Mouse (Mus musculus): ENCODE measurements at regions not wholly inside any gene's neighbourhood (a gene's known extent, or its start where the extent isn't known, plus 50 kb on each side); places are given as distances from the start of the nearest gene placed in this dataset.

DNA sequence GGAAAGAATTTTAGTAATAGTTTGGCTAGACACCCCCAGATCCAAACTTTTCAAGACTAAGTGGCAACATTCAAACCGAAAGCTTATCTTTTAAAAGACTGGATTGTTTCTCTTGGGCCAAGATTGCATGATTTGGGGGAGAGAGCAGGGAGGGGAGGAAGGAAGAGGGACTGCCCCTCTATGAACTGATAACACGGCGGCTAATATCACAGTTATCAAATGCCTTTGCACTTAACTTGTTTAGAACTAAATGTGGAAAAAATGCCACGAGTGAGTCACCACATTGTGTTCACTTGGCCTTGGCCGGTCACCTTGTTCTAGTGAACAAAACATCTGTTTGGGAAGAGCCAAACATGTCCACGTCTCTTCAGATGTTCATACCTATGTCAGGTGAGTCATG is 92.3 kb downstream of the Tes start:
- no peak for DNase-seq

DNA sequence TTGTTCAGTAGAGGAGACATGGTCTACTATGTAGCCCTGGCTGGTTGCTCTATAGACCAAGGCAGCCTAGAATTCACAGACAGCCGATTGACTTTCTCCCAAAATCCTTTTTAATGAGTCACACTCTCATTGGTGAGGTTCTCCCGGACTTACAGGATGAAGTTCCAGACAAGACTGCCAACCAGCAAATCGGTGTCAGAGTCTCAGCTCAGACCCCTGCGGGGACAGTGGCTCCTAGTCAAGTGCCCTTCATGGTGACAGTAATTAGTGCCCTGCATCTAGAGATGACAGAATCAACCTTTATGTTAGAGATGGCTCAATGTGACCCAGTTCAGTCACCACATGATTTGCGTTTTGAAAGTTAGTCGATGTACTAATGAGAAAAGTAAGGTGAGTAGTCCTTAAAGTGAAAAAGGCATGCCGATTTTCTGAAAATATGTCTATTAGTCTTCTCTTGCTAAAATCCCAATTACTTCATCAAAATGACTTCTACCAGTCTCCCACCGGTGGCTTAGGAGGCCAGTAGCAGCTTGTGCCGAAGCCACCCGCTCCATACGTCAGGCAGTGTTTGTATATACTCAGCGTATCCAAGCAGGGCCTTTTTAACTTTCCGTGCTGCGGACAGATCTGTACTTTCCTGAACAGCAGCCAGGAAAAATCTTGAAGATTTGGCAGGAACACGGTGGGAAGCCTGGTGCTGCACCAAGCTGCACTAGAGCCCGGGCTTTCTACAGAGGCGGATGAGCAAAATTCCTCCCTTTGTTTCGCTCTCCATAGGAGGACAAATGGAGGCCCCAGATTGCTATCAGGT is 105.2 kb downstream of the Tes start:
- no peak for DNase-seq

DNA sequence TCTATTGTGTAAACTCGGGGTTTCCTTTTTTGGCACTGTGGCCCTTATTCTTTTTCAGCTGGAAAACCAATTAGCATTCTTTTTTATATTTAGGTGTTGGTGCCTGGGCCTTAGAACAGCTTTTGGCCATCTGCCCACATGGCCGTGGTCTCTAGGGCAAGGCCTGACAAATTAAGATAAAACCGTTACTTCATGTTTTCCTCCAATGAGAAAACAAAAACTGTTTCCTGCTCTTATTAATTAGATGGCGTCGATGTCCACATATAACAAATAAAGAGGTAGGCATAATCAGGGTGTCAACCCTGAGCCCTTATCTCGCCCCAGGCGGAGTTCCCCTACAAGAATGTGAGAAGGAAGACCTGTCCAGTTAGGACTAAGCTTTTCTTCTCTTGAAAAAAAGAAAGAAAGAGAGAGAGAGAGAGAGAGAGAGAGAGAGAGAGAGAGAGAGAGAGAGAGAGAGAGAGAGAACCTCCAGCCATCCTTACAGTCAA is 105.9 kb downstream of the Tes start:
- DNase-seq = no peak

DNA sequence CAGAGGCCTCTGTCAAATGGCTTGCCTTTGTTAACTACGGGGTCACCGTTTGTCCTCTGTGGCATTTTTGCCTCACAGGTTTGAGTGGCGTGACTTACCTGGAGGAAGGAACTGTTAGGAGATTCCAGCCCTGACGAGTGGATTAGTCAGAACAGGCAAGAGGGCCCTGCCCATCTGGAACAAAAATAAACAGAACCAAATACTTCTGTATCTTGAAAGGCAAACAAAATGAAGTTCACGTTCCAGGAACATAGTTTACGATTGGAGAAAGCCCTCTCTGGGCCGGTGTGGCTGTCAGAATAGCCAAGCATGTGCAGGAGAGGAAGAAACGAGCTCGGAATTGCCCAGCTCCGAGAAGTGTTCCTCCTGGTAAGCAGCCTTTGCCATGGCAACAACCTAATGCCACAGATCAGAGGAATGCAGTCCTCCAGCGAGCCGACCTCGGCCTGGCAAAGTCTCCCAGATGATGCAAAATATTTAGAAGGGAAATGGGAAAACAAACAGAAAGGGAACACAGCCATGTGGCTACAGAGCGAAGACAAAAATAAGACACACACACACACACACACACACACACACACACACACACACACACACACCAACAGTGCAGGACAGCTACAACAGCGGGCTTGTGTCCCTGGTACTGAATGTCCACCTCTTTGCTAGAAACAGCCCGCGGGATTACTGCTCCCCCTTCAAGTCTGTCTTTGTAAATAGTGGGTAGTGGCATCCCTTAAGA is 106.5 kb downstream of the Tes start:
- peak; percentile 35 for DNase-seq

DNA sequence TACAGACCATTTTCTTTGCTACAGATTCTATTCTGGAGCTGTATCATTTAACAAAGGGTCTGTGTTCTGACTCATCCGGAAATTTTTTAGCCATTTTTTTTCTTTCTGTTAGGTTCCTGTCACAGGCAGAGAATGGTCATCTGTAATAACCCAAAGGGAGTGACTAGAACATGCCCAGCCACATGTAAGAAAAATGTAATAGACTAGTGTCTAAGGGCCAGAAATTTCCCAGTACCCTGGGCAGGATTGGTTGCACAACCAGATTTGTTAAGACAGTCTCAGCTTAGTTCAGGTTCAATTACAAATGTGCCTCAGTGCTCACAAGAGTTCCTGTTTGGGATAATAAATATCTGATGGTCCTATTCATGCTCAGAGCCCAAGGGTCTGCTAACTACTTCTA is 107.1 kb downstream of the Tes start:
- DNase-seq = no peak

DNA sequence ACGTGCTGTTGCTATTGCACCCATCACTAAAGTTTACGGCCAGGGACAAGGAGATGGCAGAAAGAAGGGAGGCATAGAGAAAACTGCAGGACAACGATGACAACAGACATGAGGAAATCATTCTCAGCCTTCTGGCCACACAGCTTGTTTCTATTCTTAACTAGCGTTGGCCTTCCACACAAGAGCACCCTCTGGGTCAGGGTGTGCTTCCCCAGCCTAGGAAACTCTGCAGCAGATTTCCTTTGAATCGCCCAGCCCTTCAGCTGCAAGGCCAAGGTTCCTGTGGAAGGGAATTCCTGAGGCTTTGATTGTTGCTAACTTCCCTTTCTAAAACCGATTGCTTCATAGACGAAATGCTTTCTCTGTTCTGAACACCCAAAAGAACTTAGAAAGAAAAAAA is 103.8 kb upstream of the Cav2 start:
- peak; percentile 38 for DNase-seq

DNA sequence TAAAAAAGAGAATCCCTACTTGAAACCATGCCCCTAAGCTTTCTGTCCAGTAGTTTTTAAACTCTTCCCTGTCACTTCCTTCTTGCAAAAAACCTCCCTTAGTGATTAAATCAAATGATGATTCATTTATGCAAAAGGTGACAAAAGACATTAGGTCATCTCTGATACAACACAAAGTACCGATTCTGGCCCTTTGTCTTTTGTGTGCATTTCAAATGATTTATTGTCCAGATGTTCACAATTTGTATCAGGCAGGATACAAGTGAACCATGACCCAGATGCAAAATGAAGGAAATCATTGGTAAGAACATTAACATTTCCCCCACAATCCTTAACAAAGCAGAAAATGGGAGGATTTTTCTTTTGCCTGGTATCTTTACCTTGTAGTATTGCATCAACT is 101.5 kb upstream of the Cav2 start:
- DNase-seq = no peak

DNA sequence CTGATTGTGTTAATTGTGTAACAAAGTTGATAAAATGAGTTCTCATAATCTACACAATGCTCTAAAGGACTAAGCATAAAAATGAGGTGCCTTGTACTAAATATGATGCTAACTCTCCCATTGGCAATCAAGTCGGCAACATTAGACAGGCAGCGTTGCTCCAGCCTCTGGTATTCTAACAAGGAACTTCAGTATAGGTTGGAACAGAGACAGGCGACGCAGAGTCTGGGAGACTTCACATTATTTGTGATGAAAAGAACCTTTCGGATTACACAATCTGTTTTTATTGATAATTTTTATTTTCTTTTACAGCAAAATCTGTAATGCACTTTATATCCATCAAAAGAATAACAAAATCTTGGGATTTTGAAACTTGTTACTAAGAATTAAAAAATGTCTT is 94.4 kb upstream of the Cav2 start:
- no peak for DNase-seq

DNA sequence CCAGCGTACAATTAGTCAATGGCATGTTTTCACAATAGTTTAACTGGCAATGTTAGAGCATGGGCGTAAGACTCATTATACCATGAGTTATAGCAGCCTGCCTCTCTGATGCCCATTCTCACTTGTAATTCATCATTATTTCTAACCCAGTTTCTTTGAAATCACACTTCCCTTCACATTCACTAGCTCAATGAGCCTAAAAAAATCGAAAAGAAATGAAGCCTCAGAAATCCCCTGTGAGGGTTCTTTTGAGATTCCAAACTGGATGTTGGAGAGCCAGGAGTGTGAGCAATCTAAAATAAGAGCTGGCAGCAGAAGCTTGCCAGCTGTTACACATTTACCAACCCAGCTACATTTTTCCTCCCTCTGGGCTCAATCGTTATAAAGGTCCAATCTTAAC is 93.9 kb upstream of the Cav2 start:
- DNase-seq = no peak

DNA sequence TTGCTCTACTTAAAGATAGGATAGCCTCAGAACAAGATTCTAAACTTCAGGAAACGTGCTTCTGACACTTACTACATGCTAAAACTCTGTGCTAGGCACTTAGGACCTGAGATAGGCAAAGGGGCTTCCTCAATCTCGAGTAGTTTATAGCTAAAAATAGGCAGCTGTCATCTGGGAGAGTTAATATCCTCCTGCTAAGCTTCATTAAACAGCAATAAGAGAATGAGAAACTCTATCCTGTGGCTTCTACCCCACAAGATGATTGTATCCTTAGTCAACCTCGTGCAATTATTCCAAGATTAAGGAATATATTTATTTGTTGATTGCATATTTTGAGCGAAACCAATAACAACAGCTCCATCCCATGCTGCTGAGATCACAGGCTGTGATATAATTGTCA is 85.4 kb upstream of the Cav2 start:
- DNase-seq = no peak

DNA sequence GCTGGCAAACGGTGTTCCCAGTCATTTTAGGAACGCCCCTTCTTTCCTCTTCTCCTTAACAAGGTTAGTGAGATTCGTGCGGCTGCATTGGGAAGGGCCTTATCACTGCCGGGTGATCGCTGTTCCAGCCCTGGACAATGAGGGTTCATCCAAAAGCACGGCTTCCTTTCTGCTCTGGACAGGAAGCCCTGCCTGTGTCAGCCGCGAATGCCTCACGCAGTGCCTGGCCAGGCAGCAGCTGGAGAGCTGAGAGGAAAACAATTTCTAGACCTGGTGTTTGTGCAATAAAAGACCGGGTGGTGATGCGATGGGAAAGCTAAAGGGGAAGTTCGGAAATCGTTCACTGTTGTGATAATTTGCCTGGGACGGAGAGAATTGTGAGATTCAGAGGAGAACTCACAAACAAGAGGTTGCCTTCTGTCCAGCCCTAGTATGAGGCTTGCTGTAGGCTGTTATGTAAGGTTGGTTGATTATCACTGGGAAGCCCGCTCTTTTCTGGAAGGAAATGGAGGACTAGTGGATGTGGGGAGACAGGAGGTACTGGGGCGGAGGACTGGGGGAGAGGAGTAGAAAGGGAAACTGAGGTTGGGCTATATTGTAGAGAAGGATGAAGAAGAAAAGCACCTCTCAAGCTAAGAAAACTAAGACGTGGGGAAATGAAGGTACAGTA is 83.1 kb upstream of the Cav2 start:
- peak; percentile 24 for DNase-seq

DNA sequence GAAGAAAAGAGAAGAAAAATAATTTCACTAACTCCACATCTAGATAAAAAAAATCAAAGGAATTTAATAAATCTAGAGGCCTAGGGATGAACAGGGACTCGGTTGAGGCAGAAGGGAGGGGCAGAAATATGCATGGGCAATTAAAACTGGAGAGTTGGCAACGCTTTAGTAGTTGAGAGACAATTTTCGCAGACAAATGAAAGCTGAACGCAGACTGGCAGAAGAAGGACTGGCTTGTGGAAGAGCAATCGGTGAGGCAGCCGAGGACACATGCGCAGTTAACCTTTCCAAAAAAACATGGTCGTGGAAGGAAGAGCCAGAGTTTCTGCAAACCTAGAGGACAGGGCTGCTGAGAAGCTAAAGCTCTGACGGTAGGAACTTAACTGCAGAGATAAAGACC is 82.1 kb upstream of the Cav2 start:
- no peak for DNase-seq

DNA sequence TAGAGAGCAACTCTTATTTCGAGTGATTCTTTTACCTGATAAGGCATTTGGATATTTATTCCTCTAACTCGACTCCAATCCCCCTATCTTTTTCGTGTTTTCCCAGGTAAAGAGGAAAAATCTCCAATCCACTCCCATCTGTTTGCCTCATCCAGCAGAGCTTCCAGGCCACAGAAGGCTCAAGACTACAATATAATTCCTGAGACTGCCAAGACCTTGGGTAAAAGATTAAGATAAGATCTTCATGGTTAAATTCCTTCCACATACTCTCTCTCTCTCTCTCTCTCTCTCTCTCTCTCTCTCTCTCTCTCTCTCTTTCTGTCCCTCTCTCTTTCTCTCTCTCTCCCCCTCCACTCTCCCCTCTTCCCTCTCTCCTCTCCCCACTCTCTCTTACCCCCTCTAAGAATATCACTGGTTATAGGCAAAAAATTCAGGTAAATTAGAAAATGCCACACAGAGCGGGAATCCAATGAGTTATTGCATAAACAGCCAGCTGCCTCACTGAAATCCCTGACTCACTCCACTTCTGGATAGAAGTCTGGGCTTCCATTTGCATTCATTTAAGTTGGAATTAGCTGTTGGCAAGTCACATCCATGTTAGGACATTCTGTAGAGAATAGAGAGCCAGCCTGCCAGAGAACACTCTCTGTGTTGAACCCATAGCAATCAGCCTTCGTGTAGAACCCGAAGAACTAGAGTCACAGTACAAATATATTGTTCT is 78.9 kb upstream of the Cav2 start:
- no peak for DNase-seq

DNA sequence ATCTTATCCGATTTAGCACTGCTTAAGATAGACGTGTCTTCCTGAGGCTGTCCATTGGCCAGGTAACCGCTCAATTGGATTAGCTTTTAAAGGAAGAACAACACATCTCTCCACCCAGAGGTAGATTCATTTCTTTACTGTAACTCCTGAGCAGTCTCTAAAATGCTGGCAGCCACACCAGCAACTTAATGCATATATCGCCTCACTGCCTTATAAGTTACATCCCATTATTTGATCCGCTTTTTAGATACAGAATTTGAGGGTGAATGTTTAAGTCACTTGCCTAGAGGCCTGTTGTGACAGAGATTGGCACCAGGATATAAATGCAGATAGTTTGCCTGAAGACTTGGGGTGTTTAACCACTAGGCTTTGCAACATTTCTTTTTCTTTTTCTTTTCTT is 77.7 kb upstream of the Cav2 start:
- no peak for DNase-seq

DNA sequence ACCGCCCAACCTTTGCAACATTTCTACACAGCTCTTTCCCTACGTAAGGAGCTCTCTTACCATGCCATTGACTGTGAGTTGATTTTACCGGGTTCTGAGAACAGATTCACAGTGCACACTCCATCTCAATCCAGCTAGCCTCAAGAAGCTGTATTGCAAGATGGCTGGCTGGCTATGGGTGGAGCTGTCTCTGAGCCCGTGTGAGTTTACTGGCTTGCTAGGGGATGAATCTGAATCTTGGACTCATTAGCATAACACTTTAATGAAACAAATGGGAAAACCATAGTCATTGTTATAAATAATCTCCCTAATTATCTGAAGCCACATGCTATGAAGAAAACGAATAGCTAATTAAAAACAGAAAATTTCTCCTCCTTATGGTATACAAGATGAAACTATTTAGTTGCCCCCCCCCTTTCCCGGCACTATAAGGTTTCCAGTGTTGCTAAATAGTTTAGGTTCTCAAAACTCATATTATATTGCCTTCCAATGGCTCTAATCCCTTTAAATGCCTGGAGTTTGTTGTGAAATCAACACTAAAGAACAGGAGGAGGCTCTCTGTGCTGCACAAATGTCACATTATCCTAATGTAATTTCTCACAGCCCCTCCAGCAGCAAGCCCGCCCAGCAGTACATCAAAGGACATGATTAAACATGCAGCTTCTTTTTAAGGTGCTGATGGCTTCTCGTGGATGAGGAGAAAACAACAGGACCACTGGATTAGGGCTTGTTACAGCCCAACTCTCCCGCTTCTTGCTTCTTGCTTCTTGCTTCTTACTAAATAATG is 76.9 kb upstream of the Cav2 start:
- DNase-seq = no peak

DNA sequence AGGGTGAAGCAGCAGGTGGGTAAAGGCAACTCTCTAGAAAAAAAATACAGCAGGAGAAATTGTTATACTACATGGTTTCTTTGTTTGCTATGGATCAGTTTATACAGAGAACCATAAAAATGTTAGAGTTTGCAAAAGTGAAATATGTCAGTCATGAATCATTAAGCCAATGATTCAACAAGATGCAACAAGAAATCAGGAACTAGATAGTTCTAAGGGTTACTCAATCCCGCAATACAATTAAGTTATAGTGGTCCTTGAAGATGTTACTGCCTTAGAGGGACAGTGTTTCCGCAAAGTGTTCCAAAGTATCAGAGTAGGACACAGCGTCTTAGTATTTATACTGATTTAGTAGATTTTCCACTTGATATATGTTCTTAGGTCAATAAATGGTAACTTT is 74.1 kb upstream of the Cav2 start:
- no peak for DNase-seq

DNA sequence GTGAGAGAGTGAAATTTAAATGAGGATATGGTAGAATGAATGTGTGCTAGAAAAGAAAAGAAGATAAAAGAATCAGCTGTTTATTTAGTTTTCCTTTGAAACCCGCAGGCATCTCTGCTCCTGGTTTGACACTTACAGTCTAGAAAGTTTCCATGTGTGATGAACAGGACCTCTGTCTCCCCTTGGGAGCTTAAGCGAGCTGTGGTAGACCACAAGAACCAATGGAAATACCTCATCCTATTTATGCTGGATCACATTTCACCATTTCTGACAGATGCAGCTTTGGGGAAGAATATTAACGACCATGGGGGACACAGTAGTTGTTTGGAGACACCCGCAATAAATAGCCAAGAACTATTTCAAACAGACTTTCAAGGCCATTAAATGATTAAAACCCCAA is 71.2 kb upstream of the Cav2 start:
- DNase-seq = no peak

DNA sequence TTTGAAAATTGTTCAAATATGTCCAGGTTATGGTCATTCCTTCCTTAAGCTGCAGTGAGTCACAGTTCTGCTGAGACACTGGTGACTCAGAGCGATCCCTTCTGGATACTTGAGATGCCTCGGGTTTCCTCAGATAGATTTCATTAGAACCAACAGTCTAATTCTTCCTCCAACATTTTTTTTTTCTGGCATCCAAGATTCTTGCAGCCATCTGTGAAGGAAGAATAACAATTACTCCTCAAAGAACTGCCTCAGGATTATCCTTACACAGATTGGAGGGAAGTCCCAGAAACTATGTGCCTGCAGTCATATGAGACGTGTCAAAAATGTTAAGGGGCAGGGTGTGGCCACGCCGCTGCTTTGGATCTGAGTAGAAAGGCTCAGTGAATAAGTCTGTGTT is 69.6 kb upstream of the Cav2 start:
- no peak for DNase-seq

DNA sequence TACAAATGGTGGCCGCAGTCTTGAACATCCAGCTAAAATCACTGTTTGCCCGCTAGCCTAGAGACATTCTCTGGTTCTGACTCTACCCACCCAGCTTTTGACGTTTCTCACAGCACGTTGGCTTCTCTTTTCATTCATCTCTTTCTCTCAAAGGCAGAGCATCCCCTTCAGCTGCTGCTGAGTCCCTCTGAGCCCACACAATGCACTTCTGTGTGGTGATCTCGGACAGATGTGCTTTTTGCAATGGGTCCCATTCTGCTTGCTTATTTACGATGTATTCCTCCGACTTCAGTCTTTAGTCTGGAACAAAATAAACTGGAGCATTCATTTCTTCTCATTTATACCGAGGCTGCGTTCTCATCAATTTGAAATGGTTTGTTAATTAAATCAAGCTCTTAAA is 66.2 kb upstream of the Cav2 start:
- DNase-seq = no peak

DNA sequence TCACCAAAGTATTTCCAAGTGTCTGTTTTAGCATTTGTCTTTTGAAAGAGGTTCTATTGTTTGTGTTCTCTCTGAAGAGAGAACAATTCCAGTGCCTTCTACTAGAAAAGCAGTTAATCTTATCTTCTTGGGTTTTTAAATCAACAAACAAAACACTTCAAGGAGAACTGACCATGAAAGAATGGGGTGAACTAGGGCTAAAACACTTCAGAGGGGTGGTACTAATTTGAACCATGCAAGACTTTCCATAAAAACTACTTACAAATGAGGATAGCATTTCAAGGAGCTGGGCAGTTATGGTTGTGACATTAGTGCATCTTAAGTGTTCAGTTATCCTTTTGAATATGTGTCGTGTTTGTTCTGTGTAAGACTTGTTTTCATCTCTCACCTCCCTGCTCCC is 64.5 kb upstream of the Cav2 start:
- DNase-seq = no peak

DNA sequence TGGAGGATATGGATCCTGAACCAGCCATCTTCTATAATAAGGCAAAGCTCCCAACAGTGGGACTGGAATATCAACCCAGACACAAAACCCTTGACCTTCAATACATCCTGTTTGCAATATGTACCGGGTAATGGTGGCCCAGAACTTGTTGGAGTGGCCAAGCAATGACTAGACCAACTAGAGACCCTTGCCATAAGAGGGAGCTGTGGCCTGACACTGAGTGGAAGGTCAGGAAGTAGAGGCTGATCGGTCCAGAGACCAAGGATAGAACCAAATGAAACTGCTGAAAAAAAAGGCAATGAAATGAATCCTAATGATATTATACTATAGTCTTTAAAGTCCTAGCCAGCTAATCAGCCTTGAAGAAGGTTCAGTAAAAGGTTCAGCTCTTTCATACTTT is 57.2 kb upstream of the Cav2 start:
- DNase-seq = no peak

DNA sequence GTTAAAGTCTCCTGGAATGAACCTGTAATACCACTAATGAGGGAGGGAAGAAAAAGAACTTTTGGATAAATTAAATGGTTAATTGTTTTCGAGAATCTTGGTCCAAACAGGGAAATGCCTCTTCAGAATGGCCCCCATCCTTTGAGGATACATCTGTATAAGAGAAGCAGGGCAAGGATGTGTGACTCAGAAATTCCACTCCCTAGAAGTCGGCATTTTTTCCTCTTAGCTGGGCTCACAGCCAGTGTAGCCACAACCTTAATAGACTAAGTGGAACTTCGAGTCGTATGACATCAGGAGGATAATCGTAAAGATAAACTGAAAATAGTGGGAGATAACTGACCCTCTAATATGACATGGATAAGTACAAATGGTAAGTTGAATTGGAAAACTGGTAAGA is 56.1 kb upstream of the Cav2 start:
- peak; percentile 37 for DNase-seq
